Mouse (Mus musculus) kidney, embryonic 14.5 days (tissue): ENCODE measurements around the gene Mical2. TPM values are rescaled to one million over a fixed set of nuclear protein-coding genes. Genes with fewer than 3 reads are reported as not detected.

Source experiments
- ATAC-seq: fragments of 200-750 bp; cut with Nextera tagmentation; 2 replicates; pipeline ENCODE4 v1.8.0; 2017; ENCODE audit warnings: moderate number of reproducible peaks, mild to moderate bottlenecking, moderate TSS enrichment, moderate library complexity; ENCODE audit not compliant: low FRiP score, low TSS enrichment
- H3K27ac ChIP-seq: fragments of 300-500 bp; sonication (generic); 2 replicates; pipeline ENCODE4 v1.5.1; 2014; ENCODE audit warnings: low read depth, mild to moderate bottlenecking, low read length, moderate library complexity, mixed read lengths
- H3K27me3 ChIP-seq: fragments of 300-500 bp; sonication (generic); 2 replicates; pipeline ENCODE4 v1.6.1; 2014; ENCODE audit warnings: mild to moderate bottlenecking, low read length; ENCODE audit not compliant: control insufficient read depth, insufficient read depth
- H3K36me3 ChIP-seq: fragments of 300-500 bp; sonication (generic); 2 replicates; pipeline ENCODE4 v1.6.1; 2014; ENCODE audit warnings: low read length, mixed read lengths; ENCODE audit not compliant: control insufficient read depth, insufficient read depth
- H3K4me1 ChIP-seq: fragments of 300-500 bp; sonication (generic); 2 replicates; pipeline ENCODE4 v1.6.1; 2014; ENCODE audit warnings: low read length, mixed read lengths; ENCODE audit not compliant: control insufficient read depth, insufficient read depth
- H3K4me2 ChIP-seq: fragments of 300-500 bp; sonication (generic); replicated peaks from 2 replicates; pipeline ENCODE4 v1.6.1; 2014; ENCODE audit warnings: low read depth, mild to moderate bottlenecking, low read length
- H3K4me3 ChIP-seq: fragments of 300-500 bp; sonication (generic); 2 replicates; pipeline ENCODE4 v1.5.1; 2014; ENCODE audit warnings: mild to moderate bottlenecking, low read length
- H3K9ac ChIP-seq: fragments of 300-500 bp; sonication (generic); 2 replicates; pipeline ENCODE4 v1.6.1; 2014; ENCODE audit warnings: low read depth, mild to moderate bottlenecking, low read length, moderate library complexity
- H3K9me3 ChIP-seq: fragments of 300-500 bp; sonication (generic); 2 replicates; pipeline ENCODE4 v1.6.1; 2016; ENCODE audit warnings: low read length; ENCODE audit not compliant: control insufficient read depth
- WGBS: fragments of 180-500 bp; shearing (Covaris S2); extraction: QIAGEN DNeasy Blood & Tissue Kit; methylation state at CpG from one replicate; pipeline ENCODE4 v1.1.7; 2014; 5-methylcytosine and 5-hydroxymethylcytosine counted together
- polyA plus RNA-seq: library from polyadenylated mRNA; unstranded; fragments of >200 nt; fragmentation: Nextera tagmentation; extraction: Ambion mirVana; gene quantifications from 2 replicates; pipeline ENCODE4 v1.2.1, GENCODE M21; 2014

Gene Mical2
- polyA plus RNA-seq, 1 experiment from 2014 or later = 7.7 TPM

DNA sequence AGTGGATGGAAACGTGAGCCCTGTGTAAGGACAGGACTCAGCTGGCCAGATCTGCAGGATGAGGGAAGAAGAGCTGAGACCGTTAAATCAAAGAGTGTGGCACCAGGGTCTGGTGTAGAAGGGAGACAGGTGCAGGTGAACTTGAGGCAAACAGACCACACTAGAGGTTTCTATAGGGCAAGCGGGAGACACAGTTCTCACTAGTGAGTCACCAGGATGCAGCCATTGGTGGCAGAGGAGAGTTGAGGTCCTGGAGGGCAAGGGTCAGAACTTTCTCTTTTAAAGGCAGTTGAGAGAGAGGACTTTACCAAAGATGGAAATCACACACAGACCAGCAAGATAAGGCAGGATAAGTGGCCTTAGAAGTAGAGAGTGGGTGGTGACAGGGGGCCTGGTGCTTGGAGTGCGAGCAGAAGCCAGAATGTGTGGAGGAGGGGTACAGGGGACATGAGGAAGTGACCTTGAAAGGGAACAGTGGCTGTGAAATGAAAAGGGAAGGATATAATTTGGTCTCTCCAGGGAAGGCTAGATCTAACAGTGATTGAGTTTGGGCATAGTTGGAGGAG is 32.8 kb downstream of the Mical2 start:
- WGBS = 58% methylated on average over 4 of the region's 4 CpGs
- no peaks in the 10 kb centered on the region for H3K4me1 ChIP-seq
- ATAC-seq = no peak
- no peak overlapping the region for H3K27ac ChIP-seq
- H3K9me3 ChIP-seq = no peaks in the 10 kb centered on the region
- no peak overlapping the region for H3K4me2 ChIP-seq
- no peak overlapping the region for H3K9ac ChIP-seq
- no peaks in the 10 kb centered on the region for H3K27me3 ChIP-seq
- no peak overlapping the region for H3K4me3 ChIP-seq
- no peaks in the 10 kb centered on the region for H3K36me3 ChIP-seq

DNA sequence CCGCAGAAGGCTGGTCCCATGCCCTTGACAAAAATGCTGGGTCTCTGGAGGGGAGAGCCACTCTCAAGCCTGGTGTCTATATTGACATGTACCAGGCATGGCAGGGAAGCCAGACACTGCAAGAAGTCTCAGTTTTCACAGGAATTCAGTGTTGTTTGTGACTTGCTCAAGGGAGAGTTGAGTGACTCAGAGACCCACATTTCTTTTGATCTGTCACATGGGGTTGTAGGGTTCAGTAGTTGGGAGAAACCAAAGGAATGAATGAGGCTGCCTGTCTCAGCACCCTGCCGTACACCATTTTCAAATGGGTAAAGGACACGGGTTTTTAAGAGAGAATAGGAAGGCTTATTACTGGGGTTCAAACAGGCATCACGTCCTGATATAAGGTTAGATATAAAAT is 33.6 kb downstream of the Mical2 start:
- no peak overlapping the region for H3K4me2 ChIP-seq
- no peaks in the 10 kb centered on the region for H3K9me3 ChIP-seq
- H3K36me3 ChIP-seq = no peaks in the 10 kb centered on the region
- H3K9ac ChIP-seq = no peak overlapping the region
- no peak overlapping the region for H3K27ac ChIP-seq
- H3K27me3 ChIP-seq = no peaks in the 10 kb centered on the region
- no peaks in the 10 kb centered on the region for H3K4me1 ChIP-seq
- no peak overlapping the region for H3K4me3 ChIP-seq
- ATAC-seq = no peak
- 90% methylated on average over 4 of the region's 4 CpGs for WGBS

DNA sequence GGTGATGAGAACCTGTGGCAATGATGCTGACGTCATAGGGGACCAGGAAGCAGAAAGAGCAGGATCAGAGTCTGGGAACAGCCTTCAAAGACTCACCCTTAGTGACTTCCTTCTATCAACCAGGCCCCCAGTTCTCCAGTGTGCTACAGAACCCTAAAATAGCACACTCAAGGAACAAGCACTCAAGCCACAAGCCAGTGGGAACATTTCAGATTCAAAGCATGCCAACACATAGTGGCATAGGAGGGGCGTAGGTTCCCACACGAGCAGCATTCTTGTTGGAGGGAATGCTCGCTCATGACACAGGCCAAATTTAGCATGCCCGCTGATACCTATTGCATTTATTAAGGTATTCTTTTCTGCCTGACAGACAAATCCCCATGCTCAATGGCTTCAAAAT is 35.5 kb downstream of the Mical2 start:
- no peak for ATAC-seq
- Histone ChIP-seq H3K9ac (no peak overlapping the region), H3K27me3 (no peaks in the 10 kb centered on the region), H3K9me3 (no peaks in the 10 kb centered on the region), H3K4me1 (no peaks in the 10 kb centered on the region), H3K4me3 (no peak overlapping the region), H3K27ac (no peak overlapping the region), H3K4me2 (no peak overlapping the region), H3K36me3 (no peaks in the 10 kb centered on the region)
- WGBS = 88% methylated on average over 5 of the region's 5 CpGs

DNA sequence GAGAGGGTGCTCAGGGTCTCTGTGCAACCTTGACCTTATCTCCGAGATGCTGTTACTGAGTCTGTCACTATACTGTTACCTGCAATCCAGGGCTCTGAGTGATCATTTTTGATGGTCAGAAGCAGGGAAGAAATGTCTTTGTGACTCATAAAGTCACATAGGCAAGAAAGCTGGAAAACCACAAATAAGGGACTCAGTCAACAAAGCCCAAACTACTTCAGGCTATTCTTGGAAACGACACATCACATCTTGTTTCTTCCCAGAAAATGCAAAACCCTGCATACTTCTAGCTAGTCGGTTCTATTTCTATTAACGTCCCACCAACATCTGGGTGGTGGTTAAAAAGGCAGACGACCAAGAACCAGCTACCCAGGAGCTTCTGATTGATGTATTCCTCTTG is 41.6 kb downstream of the Mical2 start:
- H3K4me3 ChIP-seq = no peak overlapping the region
- H3K9ac ChIP-seq = no peak overlapping the region
- 82% methylated on average over 5 of the region's 5 CpGs for WGBS
- H3K27me3 ChIP-seq = no peaks in the 10 kb centered on the region
- H3K36me3 ChIP-seq = no peaks in the 10 kb centered on the region
- no peak overlapping the region for H3K4me2 ChIP-seq
- no peaks in the 10 kb centered on the region for H3K9me3 ChIP-seq
- H3K4me1 ChIP-seq = no peaks in the 10 kb centered on the region
- no peak for ATAC-seq
- no peak overlapping the region for H3K27ac ChIP-seq

DNA sequence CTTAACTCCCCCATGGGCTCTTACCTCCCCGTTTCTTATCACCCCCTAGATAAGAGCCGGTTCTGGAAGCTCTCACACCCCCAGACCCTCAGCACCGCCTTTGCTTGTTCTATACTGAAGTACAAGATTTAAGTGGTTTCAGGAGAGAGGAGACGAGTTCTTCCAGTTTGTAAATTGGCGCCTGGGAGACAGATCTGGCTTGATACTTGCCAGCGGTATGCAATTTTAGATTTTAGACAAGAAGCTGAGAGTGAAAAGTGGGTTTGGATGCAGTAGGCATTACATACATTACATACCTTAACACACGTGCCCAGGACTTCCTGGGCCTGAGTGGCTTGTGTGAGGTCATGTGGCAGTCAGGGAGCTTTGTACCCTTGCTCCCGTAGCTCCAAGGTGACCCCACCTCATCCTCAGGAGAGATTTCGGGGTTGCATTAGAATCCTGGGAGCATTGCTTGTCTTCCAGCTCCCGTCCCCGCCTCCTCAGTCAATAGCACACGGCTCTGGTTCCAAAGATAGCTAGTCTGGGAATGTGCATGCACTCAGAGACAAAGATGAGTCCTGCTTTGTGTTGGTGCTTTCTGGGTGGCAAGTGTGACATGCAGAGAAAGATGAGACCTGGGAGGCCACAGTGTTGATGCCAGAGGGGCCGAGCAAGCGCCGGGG is 43.2 kb downstream of the Mical2 start:
- Histone ChIP-seq H3K9me3 (no peaks in the 10 kb centered on the region), H3K27ac (no peak overlapping the region), H3K27me3 (no peaks in the 10 kb centered on the region), H3K4me2 (no peak overlapping the region), H3K4me1 (peaks cover 5% of the 10 kb centered on the region; the same call in 1 of the 2 replicates), H3K4me3 (no peak overlapping the region), H3K36me3 (no peaks in the 10 kb centered on the region), H3K9ac (no peak overlapping the region)
- WGBS = 78% methylated on average over 15 of the region's 15 CpGs
- no peak for ATAC-seq

DNA sequence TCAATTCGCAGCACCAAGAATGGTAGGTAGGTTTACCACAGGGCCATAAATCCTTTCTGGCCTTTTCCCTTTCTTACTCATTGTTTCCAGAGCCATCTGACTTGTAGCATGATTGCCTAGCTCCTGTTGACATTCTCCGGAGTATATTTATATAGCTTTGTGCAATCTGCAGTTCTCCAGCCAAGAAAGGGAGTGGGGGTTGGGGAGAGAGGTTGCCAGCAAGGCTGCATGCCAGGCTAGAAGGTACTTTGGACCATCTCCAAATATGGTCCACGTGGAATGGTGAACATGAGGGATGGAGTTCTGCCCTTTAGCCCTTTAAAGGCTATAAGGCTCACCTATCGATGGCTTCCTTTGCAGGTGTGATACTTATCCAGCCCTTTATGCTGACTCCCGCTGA is 45.2 kb downstream of the Mical2 start:
- H3K4me2 ChIP-seq = no peak overlapping the region
- H3K9me3 ChIP-seq = no peaks in the 10 kb centered on the region
- no peak overlapping the region for H3K4me3 ChIP-seq
- 87% methylated on average over 5 of the region's 5 CpGs for WGBS
- H3K27ac ChIP-seq = no peak overlapping the region
- ATAC-seq = no peak
- peaks cover 17% of the 10 kb centered on the region for H3K4me1 ChIP-seq
- no peak overlapping the region for H3K9ac ChIP-seq
- no peaks in the 10 kb centered on the region for H3K36me3 ChIP-seq
- no peaks in the 10 kb centered on the region for H3K27me3 ChIP-seq

DNA sequence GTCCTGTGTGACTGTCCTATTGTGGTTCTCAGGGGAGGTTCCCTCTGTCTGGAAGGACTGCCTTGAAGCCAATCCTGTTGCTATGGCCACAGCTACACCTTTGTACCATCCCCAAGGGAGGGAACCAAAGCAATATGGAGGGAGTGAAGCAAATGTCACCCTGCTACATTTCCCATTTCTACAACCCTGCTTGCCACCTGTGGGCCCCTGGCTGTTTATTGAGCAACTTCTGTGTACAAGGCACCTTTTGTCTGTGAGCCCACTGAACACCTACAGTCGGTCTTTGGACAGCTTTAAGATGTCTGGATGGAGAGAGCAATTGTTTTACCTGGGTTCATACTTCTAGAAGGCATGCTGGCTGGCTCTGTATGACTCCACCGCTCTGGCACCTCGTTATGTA is 46.0 kb downstream of the Mical2 start:
- Histone ChIP-seq H3K27me3 (no peaks in the 10 kb centered on the region), H3K27ac (no peak overlapping the region), H3K4me1 (peaks cover 22% of the 10 kb centered on the region), H3K9me3 (no peaks in the 10 kb centered on the region), H3K4me2 (no peak overlapping the region), H3K9ac (no peak overlapping the region), H3K36me3 (no peaks in the 10 kb centered on the region), H3K4me3 (no peak overlapping the region)
- ATAC-seq = no peak
- 86% methylated on average over 3 of the region's 3 CpGs for WGBS

DNA sequence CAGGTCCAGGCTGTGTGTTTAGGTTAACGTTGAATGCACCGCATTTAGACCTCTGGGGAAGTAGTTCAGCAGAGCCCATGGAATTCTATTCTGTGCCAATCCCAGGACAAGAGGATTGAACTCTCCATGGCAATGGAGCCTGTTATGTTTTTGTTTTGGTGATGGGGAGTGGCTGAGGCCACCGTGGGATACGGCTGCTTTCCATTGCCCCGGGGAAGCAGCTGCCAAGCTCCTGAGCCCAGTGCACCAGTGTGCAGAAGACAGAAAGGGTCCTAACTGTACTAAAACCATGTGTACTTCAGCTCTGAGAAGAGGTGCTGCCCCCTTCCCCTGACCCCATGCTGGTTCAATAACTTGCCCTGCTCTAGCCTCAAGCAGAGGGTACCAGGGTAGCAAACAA is 47.0 kb downstream of the Mical2 start:
- 64% methylated on average over 5 of the region's 5 CpGs for WGBS

DNA sequence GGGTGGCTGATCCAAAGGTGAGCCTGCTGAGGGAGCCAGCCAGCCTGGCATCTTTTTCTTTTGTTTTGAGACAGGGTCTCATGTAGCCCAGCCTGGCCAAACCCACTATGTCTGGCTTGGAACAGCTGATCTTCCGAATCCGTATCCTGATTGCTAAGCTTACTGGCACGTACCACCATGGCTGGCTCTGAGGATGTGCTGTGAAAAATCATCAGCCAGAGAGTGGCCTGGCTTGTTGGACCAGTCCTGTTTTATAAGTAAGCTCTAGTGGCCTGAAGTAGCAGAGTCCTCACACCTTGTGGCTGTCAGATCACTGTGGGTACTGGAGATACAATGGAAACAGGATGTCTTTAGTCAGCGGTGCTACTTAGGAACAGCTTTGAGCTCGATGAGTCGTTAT is 47.8 kb downstream of the Mical2 start:
- Histone ChIP-seq H3K4me1 (peaks cover 28% of the 10 kb centered on the region), H3K27me3 (no peaks in the 10 kb centered on the region), H3K27ac (no peak overlapping the region), H3K4me2 (no peak overlapping the region), H3K9ac (no peak overlapping the region), H3K9me3 (no peaks in the 10 kb centered on the region), H3K4me3 (no peak overlapping the region), H3K36me3 (no peaks in the 10 kb centered on the region)
- no peak for ATAC-seq
- WGBS = 73% methylated on average over 6 of the region's 6 CpGs

More for the DNA sequence above, 47.0 kb downstream of the Mical2 start:
- no peaks in the 10 kb centered on the region for H3K9me3 ChIP-seq
- no peaks in the 10 kb centered on the region for H3K27me3 ChIP-seq
- H3K4me2 ChIP-seq = no peak overlapping the region
- H3K9ac ChIP-seq = no peak overlapping the region
- ATAC-seq = no peak
- H3K27ac ChIP-seq = no peak overlapping the region
- peaks cover 26% of the 10 kb centered on the region for H3K4me1 ChIP-seq
- H3K36me3 ChIP-seq = no peaks in the 10 kb centered on the region
- no peak overlapping the region for H3K4me3 ChIP-seq
